Mouse (Mus musculus) brain, embryonic 14.5 days (tissue): ENCODE data around the gene Ipo13.

Source experiments
- CTCF ChIP-seq: fragments of 200-500 bp; IDR thresholded peaks from 2 replicates; pipeline ENCODE4 v1.5.1; 2012; ENCODE audit warnings: inconsistent platforms, mild to moderate bottlenecking, moderate library complexity, borderline replicate concordance; ENCODE audit not compliant: insufficient read depth, insufficient read length; ENCODE audit errors: extremely low read depth
- POLR2A ChIP-seq: fragments of 200-500 bp; IDR thresholded peaks from 2 replicates; pipeline ENCODE4 v1.6.1; 2012; ENCODE audit warnings: mild to moderate bottlenecking, inconsistent platforms, borderline replicate concordance; ENCODE audit not compliant: poor library complexity, insufficient read depth, insufficient read length, severe bottlenecking; ENCODE audit errors: extremely low read depth

- TF ChIP-seq CTCF (no peak), POLR2A (no peak)
Observed at GRCm38 (mm10) chr4:117943317-117943716, 28.5 kb upstream of the Ipo13 start.
